Mouse (Mus musculus) stomach, embryonic 15.5 days (tissue): ENCODE data around the gene Espn. TPM values are rescaled to one million over a fixed set of nuclear protein-coding genes. Genes with fewer than 3 reads are reported as not detected.
A peak's percentile ranks its signal among the peaks of the same experiment; 100 is the strongest.

Experiments used
- ATAC-seq: fragments of 200-750 bp; cut with Nextera tagmentation; 2 replicates; pipeline ENCODE4 v1.8.0; 2017; ENCODE audit warnings: low read depth, moderate number of reproducible peaks, moderate TSS enrichment; ENCODE audit not compliant: insufficient read depth, low FRiP score
- H3K27ac ChIP-seq: fragments of 300-500 bp; sonication (generic); 2 replicates; pipeline ENCODE4 v1.5.1; 2015; ENCODE audit warnings: mild to moderate bottlenecking, inconsistent platforms
- H3K27me3 ChIP-seq: fragments of 300-500 bp; sonication (generic); replicated peaks from 2 replicates; pipeline ENCODE4 v1.6.1; 2015; ENCODE audit warnings: inconsistent platforms
- H3K36me3 ChIP-seq: fragments of 300-500 bp; sonication (generic); 2 replicates; pipeline ENCODE4 v1.6.1; 2015; ENCODE audit warnings: inconsistent platforms
- H3K4me1 ChIP-seq: fragments of 300-500 bp; sonication (generic); 2 replicates; pipeline ENCODE4 v1.6.1; 2015; ENCODE audit warnings: inconsistent platforms
- H3K4me2 ChIP-seq: fragments of 300-500 bp; sonication (generic); 2 replicates; pipeline ENCODE4 v1.6.1; 2015; ENCODE audit warnings: mild to moderate bottlenecking, inconsistent platforms
- H3K4me3 ChIP-seq: fragments of 300-500 bp; sonication (generic); replicated peaks from 2 replicates; pipeline ENCODE4 v1.5.1; 2015; ENCODE audit warnings: inconsistent platforms
- H3K9ac ChIP-seq: fragments of 300-500 bp; sonication (generic); 2 replicates; pipeline ENCODE4 v1.6.1; 2015; ENCODE audit warnings: inconsistent platforms
- H3K9me3 ChIP-seq: fragments of 300-500 bp; sonication (generic); 2 replicates; pipeline ENCODE4 v1.6.1; 2016; ENCODE audit warnings: inconsistent platforms
- WGBS: fragments of 180-500 bp; shearing (Covaris S2); methylation state at CpG from one replicate; pipeline ENCODE4 v1.1.7; 2015; 5-methylcytosine and 5-hydroxymethylcytosine counted together
- polyA plus RNA-seq: library from polyadenylated mRNA; unstranded; fragments of >200 nt; fragmentation: Nextera tagmentation; extraction: Ambion mirVana; gene quantifications from 2 replicates; pipeline ENCODE4 v1.2.1, GENCODE M21; 2015

Espn gene
- polyA plus RNA-seq, 1 experiment from 2014 or later, result 15.9 TPM

DNA sequence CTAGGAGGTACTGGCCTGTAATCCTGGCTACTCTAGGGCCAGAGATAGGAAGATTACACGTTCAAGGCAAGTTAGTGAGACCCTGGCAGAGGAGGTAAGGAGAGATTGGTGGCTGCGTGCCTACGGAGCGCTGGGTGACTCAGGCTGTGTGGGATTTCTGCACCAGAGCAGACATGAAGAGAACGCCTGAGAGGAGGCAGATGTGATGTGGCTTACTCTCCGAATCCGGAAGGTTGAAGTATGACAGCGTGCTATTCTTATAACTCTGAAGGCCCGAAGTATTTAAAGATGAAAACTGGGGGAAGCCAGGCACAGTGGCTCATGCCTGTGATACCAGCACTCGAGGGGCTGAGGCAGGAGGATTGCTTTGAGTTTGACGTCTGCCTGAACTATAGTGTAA lies 51.6 kb downstream of the Espn start:
- Histone ChIP-seq H3K4me1 (peaks cover 21% of the 10 kb centered on the region), H3K9me3 (no peaks in the 10 kb centered on the region), H3K27ac (peak overlapping the region; percentile 58; the same call in 1 of the 2 replicates), H3K4me3 (no peak overlapping the region), H3K36me3 (peaks cover 12% of the 10 kb centered on the region; the same call in 1 of the 2 replicates), H3K27me3 (no peaks in the 10 kb centered on the region), H3K9ac (no peak overlapping the region), H3K4me2 (no peak overlapping the region)
- no peak for ATAC-seq
- WGBS, result 71% methylated on average over 11 of the region's 11 CpGs

DNA sequence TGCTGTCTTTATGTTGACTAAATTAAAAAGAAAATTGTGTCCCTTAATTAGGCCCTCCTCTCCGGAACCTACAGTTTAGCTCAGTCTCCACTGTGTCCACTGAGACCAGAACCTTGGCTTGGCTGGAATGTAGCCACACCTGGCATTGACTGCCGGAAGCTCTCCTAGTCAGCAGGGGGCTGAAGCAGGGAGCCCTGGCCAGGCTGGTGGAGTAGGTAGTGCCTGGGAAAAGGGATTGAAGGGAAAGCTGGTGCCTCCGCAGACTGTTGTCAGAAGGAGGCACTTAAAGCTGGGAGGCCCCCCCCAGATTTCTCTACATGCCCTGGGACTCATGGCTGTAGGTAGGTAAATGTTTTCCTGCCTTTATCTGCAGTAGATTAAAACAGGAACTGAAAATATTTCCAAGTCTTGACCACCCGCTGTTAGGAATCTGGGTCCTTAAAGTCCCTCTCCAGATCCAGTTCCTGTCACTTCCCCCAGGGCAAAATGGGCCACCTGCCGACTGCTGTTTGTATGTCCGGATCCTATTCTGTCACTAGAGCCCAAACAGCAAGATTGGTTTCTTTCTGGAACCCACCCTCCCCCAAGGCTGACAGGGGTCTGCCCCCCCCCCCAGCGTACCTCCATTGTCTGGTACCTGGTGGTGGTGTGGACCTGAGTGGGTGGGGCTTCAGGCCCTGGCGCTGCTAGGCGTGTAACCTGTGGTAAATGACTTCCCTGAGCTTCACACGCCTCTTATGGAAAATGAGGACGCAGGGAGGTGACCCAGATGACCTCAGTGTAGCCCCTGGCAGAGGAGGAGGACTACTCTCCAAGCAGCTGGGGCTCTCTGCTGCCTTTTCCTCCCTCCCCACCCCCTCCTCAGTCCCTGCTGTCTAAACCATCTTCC lies 54.0 kb downstream of the Espn start:
- H3K27me3 ChIP-seq, result no peaks in the 10 kb centered on the region
- H3K36me3 ChIP-seq, result 0 out of 2 replicates have a peak, but pooled peaks cover 8% of the 10 kb centered on the region
- H3K4me1 ChIP-seq, result peaks cover 24% of the 10 kb centered on the region
- peak overlapping the region; percentile 21 for H3K4me2 ChIP-seq
- H3K4me3 ChIP-seq, result no peak overlapping the region
- WGBS, result 40% methylated on average over 11 of the region's 11 CpGs
- 0 out of 2 replicates have a peak, but pooled peaks have one; percentile 23 for ATAC-seq
- no peaks in the 10 kb centered on the region for H3K9me3 ChIP-seq
- peak overlapping the region; percentile 57 for H3K27ac ChIP-seq
- no peak overlapping the region for H3K9ac ChIP-seq

- Histone ChIP-seq H3K36me3 (0 out of 2 replicates have a peak, but pooled peaks cover 2% of the 10 kb centered on the region), H3K4me2 (peak overlapping the region; percentile 19; the same call in 1 of the 2 replicates), H3K4me3 (peak overlapping the region; percentile 27), H3K27ac (peak overlapping the region; percentile 48; the same call in 1 of the 2 replicates), H3K27me3 (no peaks in the 10 kb centered on the region), H3K9me3 (no peaks in the 10 kb centered on the region), H3K4me1 (peaks cover 33% of the 10 kb centered on the region), H3K9ac (no peak overlapping the region)
- WGBS, result 56% methylated on average over 6 of the region's 6 CpGs
- no peak for ATAC-seq
Measured at GRCm38 (mm10) chr4:152096927-152097326, 55.2 kb downstream of the Espn start.

GRCm38 (mm10) chr4:152095937-152096910 lies 55.9 kb downstream of the Espn start:
- Histone ChIP-seq H3K4me3 (peak overlapping the region; percentile 27), H3K4me1 (peaks cover 28% of the 10 kb centered on the region), H3K27me3 (no peaks in the 10 kb centered on the region), H3K36me3 (no peaks in the 10 kb centered on the region), H3K4me2 (peak overlapping the region; percentile 19; the same call in 1 of the 2 replicates), H3K27ac (peak overlapping the region; percentile 48; the same call in 1 of the 2 replicates), H3K9me3 (no peaks in the 10 kb centered on the region), H3K9ac (no peak overlapping the region)
- 26% methylated on average over 27 of the region's 27 CpGs for WGBS
- peak; percentile 45; the same call in 1 of the 2 replicates for ATAC-seq

- Histone ChIP-seq H3K27ac (no peak overlapping the region), H3K27me3 (no peaks in the 10 kb centered on the region), H3K9ac (no peak overlapping the region), H3K9me3 (no peaks in the 10 kb centered on the region), H3K36me3 (no peaks in the 10 kb centered on the region), H3K4me2 (no peak overlapping the region), H3K4me1 (peaks cover 22% of the 10 kb centered on the region), H3K4me3 (no peak overlapping the region)
- no peak for ATAC-seq
- WGBS, result 91% methylated on average over 12 of the region's 12 CpGs
Measured at GRCm38 (mm10) chr4:152094233-152094632, 57.9 kb downstream of the Espn start.

DNA sequence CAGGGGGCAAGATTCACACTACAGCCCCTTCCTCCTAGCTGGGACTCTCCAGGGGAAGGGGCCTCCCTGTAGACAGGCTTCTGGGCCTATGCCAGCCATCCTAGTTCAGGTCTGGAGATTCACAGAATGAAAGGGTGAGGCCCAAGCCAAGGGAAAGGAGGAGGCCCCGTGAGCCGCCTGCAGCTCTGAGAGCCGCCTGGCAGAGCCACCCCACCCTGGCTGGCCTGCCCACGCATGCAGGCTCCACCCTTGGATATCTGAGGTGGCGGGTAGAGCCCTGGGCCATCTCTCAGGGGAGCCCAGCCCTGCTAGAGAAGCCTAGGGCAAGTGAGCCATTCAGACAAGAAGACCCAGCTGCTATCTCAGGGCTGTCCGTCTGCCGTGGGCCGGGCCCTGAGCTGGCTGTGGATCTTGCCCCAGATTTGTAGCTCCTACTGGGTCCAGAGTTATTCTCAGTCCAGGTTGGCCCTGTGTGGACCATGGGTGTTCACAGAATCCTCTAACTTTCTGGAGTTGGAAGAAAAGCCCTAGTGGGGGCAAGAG lies 59.3 kb downstream of the Espn start:
- ATAC-seq, result peak; percentile 88
- WGBS, result 50% methylated on average over 8 of the region's 8 CpGs

GRCm38 (mm10) chr4:152090191-152090590 lies 62.0 kb downstream of the Espn start:
- no peaks in the 10 kb centered on the region for H3K36me3 ChIP-seq
- 79% methylated on average over 9 of the region's 9 CpGs for WGBS
- H3K27me3 ChIP-seq, result no peaks in the 10 kb centered on the region
- no peak overlapping the region for H3K4me3 ChIP-seq
- peaks cover 30% of the 10 kb centered on the region for H3K4me1 ChIP-seq
- no peak overlapping the region for H3K27ac ChIP-seq
- no peak overlapping the region for H3K4me2 ChIP-seq
- H3K9me3 ChIP-seq, result no peaks in the 10 kb centered on the region
- no peak overlapping the region for H3K9ac ChIP-seq
- no peak for ATAC-seq

More for the DNA sequence above, 59.3 kb downstream of the Espn start:
- Histone ChIP-seq H3K36me3 (no peaks in the 10 kb centered on the region), H3K9ac (peak overlapping the region; percentile 12; the same call in 1 of the 2 replicates), H3K27ac (peak overlapping the region; percentile 53), H3K4me1 (peaks cover 32% of the 10 kb centered on the region), H3K4me2 (peak overlapping the region; percentile 19; the same call in 1 of the 2 replicates), H3K4me3 (no peak overlapping the region), H3K9me3 (no peaks in the 10 kb centered on the region), H3K27me3 (no peaks in the 10 kb centered on the region)

- Histone ChIP-seq H3K27me3 (no peaks in the 10 kb centered on the region), H3K4me1 (peaks cover 30% of the 10 kb centered on the region), H3K9me3 (no peaks in the 10 kb centered on the region), H3K36me3 (no peaks in the 10 kb centered on the region), H3K27ac (no peak overlapping the region), H3K4me3 (no peak overlapping the region), H3K9ac (no peak overlapping the region), H3K4me2 (no peak overlapping the region)
- WGBS, result 59% methylated on average over 8 of the region's 8 CpGs
- no peak for ATAC-seq
Measured at GRCm38 (mm10) chr4:152088556-152089120, 63.5 kb downstream of the Espn start.

DNA sequence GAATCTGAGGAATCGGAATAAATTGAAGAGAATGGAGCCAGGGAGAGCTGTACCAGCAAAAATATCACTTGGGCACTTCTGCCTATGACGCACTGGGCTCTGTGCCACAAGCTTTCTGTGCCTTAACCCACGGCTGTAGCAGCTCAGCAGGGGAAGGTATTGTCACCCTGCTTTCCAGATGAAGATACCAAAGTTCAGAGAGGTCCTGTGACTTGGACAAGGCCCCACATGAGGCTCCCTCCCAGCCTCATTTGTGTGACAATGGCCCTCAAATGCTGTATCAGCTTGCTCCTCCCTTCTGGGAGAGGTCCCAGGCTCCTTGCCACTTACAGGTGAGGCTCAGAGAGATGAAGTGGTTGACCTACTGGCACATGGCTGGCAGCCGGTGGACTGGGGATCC lies 64.0 kb downstream of the Espn start:
- 61% methylated on average over 4 of the region's 4 CpGs for WGBS
- ATAC-seq, result no peak
- Histone ChIP-seq H3K4me2 (peak overlapping the region; percentile 87), H3K4me1 (peaks cover 27% of the 10 kb centered on the region), H3K36me3 (no peaks in the 10 kb centered on the region), H3K4me3 (peak overlapping the region; percentile 86), H3K9ac (no peak overlapping the region), H3K27me3 (no peaks in the 10 kb centered on the region), H3K9me3 (no peaks in the 10 kb centered on the region), H3K27ac (no peak overlapping the region)

DNA sequence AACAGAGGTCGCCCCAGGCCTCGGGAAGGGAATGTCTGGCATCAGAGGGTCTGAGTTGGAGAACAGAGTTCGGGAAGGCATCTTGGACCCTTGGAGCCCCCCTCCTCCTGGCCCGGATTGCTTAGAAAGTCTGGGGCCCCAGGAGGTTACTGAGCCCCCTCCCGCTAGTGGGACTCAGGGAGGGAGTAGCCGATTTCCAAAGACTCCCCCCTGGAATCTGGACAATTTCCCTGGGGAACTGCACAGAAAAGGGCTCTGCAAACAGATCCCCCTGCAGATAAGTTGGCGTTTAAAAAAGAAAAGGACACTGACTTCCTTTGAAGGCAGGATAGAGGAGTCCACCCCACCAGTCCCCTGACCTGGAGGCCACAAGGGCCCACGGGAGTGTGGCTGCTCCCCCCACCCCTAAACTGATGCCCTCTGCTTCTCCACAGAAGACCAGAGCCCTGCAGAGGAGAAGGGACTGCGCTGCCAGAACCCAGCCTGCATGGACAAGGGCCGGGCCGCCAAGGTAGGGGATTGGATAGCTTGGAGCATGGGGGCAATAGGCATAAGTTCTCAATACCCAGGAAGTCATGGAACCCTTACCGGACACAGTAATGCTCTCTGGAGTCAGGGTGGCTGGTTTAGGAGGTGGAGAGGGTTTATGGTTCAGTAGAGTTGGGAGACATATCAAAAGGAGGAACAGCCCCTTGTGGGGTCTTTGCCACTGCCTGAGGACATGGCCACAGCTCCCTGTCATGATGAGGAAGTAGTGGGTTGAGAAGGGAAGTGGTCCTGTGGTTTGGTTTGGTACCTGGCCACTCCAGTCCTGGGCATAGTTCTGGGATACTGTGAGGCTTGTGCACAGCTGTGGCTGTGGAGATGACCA lies 64.7 kb downstream of the Espn start:
- 5% methylated on average over 12 of the region's 12 CpGs for WGBS
- Histone ChIP-seq H3K27me3 (no peaks in the 10 kb centered on the region), H3K4me3 (peak overlapping the region; percentile 86), H3K36me3 (no peaks in the 10 kb centered on the region), H3K4me2 (peak overlapping the region; percentile 87), H3K4me1 (peaks cover 22% of the 10 kb centered on the region), H3K9ac (peak overlapping the region; percentile 63), H3K27ac (peak overlapping the region; percentile 46; the same call in 1 of the 2 replicates), H3K9me3 (no peaks in the 10 kb centered on the region)
- no peak for ATAC-seq
